Mouse (Mus musculus): ENCODE data around the gene Zmynd15.
"Not testable (repeated sequence)": the region's sequence is repeated elsewhere in the genome, so short reads cannot be mapped to it uniquely, and the experiment has no call there.

Gene Zmynd15

DNA sequence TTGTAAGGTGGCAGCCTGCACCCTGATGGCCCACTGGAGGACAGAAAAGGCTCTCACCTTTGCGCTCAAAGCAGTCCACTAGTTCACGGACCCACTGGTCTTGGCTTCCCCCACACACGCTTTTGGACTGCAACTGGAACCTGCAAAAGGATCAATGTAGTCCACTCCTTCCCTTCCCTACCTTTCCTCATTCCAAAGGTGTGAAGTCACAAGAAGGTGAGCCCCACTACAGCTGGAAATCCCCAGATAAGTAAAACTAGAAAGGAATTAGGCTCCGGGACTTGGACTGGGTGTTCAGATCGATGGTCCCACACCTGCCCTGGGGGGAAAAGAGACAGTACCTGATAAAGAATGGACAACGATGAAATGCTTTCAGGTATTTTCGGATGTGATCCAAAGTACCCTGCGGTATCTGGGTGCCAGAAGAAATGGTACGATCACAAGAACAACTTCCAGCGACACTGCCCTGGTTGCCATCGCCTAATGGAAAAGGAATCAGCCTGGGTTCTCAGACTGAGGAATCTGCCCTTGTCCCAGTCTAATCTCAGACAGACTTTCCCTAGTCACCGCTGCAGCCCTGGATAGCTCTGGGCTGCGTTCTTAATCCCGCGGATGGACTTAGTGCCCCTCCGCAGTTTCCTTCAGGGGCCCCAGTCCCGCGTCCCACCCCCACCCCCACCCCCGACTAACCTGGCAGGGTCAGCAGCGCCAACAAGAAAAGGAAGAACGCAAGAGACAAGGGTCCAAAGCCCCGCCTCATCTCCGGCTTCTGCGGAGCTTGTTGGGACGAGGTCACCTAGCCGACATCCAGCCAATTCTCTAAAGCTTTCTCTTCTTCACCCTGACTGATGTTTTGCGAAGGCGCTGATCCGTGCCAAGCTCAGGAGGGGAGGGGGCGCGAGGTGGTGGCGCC is at the start of gene Zmynd15:
Zmynd15 (plus strand) TSS at position 746 of the 913 bp plus-strand sequence.
- no peak for DNase-seq (ENCODE audit: low spot score)

DNA sequence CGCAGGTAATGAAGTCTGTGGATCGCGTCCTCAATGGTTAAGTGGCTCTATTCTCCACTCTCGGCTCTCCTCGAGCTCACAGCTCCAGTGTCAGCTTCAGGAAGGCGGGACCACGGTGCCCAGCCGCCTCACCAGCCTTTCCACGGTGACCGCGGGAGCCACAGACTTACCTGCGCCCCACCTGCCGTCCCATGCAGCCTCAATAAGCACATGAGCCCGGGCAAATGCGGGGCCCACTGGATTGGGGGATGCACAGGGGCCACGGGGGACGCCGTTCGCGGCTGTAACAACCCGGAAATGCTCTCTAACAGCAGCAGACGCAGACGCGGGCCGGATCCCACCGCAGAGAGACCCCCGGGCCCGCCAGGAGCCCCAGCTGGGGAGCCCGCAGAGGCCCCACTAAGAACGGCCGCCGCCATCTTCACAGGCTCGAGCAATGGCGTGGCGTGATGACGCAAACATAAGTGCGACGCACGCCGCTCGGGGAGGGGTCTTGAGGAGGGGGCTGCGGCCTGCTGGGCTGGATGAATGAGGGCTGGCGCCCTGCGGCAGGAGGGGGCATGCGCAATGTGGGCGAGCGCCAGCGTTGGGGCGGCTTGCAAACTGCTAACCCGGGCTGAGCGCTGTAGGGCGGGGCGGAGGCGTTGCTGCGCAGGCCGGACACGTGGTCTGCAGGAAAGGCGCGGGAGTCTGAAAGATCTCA is 49.5 kb upstream of the Zmynd15 start, which contains the start of gene Pelp1:
Pelp1 (minus strand) TSS at position 438 of the 703 bp plus-strand sequence.
- DNase-seq (ENCODE audit: low spot score), result peak; percentile 82

DNA sequence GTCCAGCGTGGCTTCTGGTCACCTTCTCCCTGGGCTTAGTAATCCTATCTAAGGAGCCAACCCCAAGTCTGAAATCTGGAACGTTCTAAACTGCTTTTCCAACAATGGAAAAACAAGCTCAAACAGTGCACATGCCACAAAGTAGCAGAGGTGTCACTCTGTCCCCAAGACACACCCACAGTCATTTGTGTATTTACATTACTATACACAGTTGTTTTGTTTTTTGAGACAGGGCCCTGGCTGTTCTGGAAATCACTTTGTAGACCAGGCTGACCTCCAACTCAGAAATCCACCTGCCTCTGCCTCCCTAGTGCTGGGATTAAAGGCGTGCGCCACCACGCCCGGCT is 49.0 kb upstream of the Zmynd15 start:
- DNase-seq (ENCODE audit: low spot score), result no peak

- no peak for DNase-seq (ENCODE audit: low spot score)
Measured at GRCm38 (mm10) chr11:70412591-70412990, 46.6 kb upstream of the Zmynd15 start.

GRCm38 (mm10) chr11:70413961-70414360 is 45.3 kb upstream of the Zmynd15 start:
- peak; percentile 87 for DNase-seq (ENCODE audit: low spot score)

DNA sequence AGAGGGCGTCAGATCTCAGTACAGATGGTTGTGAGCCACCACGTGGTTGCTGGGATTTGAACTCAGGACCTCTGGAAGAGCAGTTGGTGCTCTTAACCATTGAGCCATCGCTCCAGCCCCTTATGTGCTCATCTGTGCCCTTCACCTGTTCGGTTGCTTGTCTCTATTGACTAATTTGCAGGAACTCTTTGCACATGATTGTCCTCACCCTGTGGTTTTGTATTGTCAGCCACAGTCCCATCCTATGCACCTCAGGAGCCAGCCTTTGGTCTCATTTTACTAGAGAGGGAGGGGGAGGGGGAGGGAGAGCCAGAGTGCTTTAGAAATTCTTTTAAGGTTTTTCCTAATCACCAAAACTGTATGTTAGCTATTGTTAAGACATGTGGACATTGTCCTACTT is 41.0 kb upstream of the Zmynd15 start:
- DNase-seq (ENCODE audit: low spot score), result no peak

DNA sequence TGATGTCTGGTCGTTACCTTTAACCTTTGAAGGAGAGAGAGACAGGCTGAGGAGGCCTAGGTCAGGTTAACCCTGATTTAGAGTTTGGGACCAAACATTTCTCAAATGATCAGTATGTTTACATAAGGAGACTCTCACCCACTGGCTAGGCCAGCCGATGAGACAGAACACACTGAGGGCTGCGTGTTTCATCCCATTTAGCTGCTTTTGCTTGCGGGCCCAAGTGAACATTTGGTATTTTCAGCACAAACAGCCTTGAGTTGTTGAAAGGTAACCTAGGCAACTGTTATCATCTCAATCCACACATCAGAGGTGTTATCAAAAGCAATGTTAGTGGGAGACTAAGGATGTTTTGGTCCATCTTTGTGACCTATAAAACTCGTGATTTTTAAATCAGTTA is 39.7 kb upstream of the Zmynd15 start:
- no peak for DNase-seq (ENCODE audit: low spot score)

DNA sequence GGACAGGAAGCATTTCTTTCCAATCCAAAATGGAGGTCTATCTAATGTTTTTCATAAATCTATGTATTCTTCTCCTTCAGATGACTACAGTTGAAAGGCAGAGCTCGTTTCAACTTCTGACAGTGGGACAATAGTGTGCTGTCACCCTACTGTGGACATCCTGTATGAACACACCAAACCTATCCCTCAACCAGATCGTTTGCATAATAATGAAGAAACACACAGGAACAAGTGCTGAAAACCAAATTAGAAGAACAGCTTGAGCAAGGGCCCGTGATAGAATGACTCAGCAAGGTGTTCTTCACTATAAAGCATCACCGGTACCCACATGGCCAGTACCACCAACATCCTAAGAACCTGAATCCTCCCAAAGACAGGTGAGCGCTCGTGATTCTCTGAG is 32.6 kb upstream of the Zmynd15 start:
- DNase-seq (ENCODE audit: low spot score), result not testable (repeated sequence)

GRCm38 (mm10) chr11:70431574-70431973 is 27.7 kb upstream of the Zmynd15 start:
- DNase-seq (ENCODE audit: low spot score), result no peak

- peak; percentile 90 for DNase-seq (ENCODE audit: low spot score)
Measured at GRCm38 (mm10) chr11:70432048-70432894, 27.0 kb upstream of the Zmynd15 start, which contains the start of gene Arrb2. Gene Arrb2 (plus strand): TSS chr11:70432635.

- no peak for DNase-seq (ENCODE audit: low spot score)
Measured at GRCm38 (mm10) chr11:70432895-70433568, 26.2 kb upstream of the Zmynd15 start.

DNA sequence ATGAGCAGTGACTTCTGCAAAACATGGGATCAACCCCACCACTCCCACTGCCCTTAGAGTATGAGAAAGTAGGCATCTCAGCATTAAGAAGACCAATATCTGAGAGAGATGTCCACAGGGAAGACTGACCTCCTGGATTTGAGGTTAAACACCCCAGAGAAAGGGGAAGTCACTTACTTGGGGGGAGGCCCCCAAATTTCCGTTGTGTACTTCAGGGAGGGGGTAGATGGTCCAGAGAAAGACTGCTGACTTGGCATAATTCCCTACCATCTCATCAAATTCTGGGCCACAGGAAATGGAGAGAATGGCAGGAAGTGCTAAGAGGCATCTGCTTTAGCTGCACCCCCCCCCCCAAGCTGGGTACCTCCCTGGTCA is 25.7 kb upstream of the Zmynd15 start:
- DNase-seq (ENCODE audit: low spot score), result no peak

GRCm38 (mm10) chr11:70433951-70434350 is 25.3 kb upstream of the Zmynd15 start:
- no peak for DNase-seq (ENCODE audit: low spot score)

- DNase-seq (ENCODE audit: low spot score), result no peak
Measured at GRCm38 (mm10) chr11:70435476-70435875, 23.8 kb upstream of the Zmynd15 start.

- no peak for DNase-seq (ENCODE audit: low spot score)
Measured at GRCm38 (mm10) chr11:70437426-70437825, 21.8 kb upstream of the Zmynd15 start.

DNA sequence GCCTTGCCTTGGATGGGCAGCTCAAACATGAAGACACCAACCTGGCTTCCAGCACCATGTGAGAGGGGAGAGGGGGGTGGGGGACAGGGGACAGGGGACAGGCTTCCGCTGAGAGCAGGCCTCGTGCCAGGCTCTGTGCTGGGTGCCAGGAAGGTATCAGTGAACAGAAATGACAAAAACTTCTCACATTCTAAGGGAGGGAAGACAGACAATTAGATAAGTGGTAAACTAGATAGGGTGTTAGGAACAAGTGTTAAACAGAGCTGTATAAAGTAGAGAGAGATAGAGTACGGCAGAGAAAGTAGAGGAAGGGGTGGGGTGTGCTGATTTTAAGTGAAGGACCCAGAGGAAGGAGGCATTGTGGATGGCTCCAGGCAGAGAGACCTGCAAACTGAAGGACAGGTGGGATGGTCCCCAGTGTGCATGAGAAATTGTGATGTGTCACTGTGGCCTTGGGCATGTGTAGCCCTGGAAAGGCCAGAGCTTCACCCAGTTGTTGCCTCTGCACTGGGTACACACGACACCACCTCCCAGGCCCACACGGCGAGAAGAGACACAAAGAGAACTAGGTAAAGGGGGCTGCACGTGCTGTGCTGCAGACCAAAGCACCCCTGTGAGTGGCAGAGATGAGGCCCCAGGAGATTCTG is 20.4 kb upstream of the Zmynd15 start:
- no peak for DNase-seq (ENCODE audit: low spot score)

DNA sequence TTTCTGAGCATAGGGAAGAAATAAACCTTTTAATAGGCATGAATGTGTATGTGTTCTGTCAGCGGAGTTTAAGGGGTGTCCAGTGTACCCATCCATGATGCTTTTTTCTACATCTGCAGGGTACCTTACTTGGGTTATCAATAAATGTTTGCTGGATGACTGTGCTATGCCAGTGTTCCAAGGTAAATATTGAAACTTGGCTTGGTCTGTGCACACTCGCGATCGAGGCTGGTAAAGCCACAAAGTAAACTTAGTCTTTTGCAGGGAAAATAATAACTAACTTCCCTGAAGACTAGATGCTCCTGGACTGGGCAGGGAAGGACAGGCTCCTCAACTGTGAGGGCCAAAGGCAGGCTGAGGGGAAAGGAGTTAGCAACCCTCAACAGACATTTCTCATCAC is 18.6 kb upstream of the Zmynd15 start:
- no peak for DNase-seq (ENCODE audit: low spot score)

GRCm38 (mm10) chr11:70441882-70442281 is 17.4 kb upstream of the Zmynd15 start:
- no peak for DNase-seq (ENCODE audit: low spot score)

GRCm38 (mm10) chr11:70443964-70444363 is 15.3 kb upstream of the Zmynd15 start:
- no peak for DNase-seq (ENCODE audit: low spot score)

GRCm38 (mm10) chr11:70444667-70445066 is 14.6 kb upstream of the Zmynd15 start:
- DNase-seq (ENCODE audit: low spot score), result no peak

DNA sequence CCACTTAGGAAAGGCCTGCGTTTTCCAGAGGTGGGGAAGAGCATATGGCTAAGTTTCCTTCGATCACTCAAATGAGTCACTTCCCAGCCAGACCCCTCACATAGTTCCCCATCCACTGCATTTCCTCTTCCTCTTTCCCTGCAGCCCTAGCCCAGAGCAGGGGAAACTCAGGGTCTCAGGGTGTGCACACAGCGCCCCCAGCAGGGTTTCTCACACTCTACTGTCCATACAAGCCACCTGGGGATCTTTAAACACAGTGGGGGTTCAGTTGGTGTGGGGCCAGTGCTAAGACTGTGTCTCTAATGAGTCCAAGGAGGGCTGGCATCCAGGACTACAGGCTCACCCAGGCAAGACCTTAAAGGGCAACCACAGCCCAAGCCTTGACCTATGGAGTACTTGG is 12.5 kb upstream of the Zmynd15 start:
- no peak for DNase-seq (ENCODE audit: low spot score)
